Mouse (Mus musculus) gastrocnemius, adult 18-20 months (tissue): ENCODE data around the gene Mcm3. TPM values are rescaled to one million over a fixed set of nuclear protein-coding genes. Genes with fewer than 3 reads are reported as not detected.

Experiments
- DNase-seq: peaks from one replicate; pipeline ENCODE4 v3.0.0; 2021; ENCODE audit warnings: low spot score
- long read RNA-seq, 2 experiments: library from polyadenylated mRNA; stranded (forward); transcript quantifications; one replicate each; pipeline ENCODE4 v2.0.0; 2021
- total RNA-seq, 2 experiments: library from RNA; stranded (reverse); gene quantifications; 2 replicates each; pipeline ENCODE4 v1.2.3; 2021

Mcm3 gene
- total RNA-seq, result 1 to 10 TPM; 2.6 to 2.7 TPM
- long read RNA-seq, experiment 1, partial matches to known transcripts, result 1 of 2 reads
- long read RNA-seq, experiment 1, other reads (novel, unspliced or antisense), result 0 of 2 reads
- long read RNA-seq, experiment 2, partial matches to known transcripts, result 0 of 2 reads
- long read RNA-seq, experiment 2, other reads (novel, unspliced or antisense), result 0 of 2 reads

GRCm38 (mm10) chr1:20819771-20820605 lies at the start of gene Mcm3:
Gene Mcm3, minus strand, starts transcription at chr1:20820312.
- DNase-seq, result peak; percentile 96

- no peak for DNase-seq
These were observed 47.9 kb upstream of the Mcm3 start for GRCm38 (mm10) chr1:20868036-20868435.

DNA sequence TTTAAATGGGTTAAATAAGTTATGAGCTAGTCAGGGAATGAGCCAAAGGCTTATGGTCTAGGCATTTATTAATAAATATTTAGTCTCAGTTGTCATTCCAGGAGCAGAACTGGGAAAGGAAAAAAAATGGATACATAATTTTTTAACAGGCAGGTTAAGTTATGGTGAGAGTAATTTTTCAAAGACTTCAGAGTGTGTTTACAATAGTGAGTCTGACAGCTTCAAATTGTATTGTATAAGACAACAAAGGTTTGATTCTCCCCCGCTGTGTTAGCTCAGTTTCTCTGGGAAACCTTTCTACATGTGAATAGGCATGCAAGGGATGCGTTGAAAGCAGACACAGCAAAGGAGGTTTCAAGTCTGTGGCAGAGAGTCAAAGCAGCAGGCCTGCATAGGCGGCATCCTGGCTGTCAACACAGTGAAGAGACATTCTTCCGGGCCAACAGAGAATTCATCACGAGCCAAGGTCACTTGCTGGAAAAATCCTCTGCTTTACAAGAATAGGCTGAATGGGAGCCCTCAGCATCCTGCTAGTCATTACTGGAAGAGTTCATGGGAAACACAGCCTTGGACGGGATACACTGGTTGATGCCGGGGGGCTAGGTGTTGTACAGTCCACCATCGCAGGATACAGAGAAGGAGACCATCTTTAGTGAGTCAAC lies 47.3 kb upstream of the Mcm3 start:
- DNase-seq, result no peak

DNA sequence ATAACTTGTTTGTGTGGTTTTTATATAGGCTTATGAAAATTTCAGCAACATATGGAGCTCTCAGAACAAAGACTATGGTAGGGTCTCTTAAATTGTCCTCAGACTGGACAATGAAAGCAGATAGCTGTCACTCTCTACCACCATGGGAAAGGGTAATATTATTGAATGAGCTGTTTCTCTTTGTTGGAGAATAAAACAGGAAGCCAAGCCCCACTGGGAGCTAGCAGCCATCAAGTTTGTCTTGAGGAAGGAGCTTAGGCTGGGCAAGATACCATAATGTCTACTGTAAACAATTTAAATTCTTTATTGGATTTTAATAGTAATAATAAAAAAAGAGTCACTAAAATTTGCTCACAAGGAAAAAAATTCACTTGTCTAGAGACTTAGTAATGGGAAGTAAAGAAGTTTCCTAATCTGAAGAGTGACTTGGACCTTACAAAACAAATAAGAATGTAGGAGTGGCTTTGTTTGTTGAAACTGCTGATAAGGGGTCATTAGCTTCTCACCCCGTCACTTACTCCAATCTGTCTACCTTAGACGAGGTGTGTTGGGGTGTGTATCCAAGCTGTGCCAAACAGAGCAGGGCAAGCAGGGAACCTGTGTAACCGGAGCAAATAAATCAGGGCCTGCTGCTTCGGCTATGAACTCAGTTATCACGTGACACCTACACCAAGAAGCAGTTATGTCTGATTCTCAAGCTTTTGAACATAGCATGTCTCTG lies 43.5 kb upstream of the Mcm3 start:
- DNase-seq, result no peak

DNA sequence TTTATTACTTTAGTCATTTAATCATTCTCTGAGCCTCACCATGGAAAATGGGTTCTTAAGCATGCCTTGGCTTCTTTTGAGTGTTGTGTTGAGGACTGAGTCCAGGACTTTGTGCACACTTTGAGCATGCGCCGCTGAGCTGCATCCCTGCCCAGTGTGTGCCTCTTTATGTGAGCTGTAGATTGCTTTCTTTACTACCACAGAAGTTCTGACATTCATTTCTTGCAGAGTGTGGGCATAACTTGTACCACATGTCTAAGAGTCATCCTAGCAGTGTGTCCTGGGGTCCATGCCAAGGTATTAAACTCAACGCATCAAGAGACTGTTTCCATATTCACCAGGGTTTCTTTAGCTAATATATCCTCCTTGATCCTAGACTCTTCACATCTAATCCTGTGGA lies 41.8 kb upstream of the Mcm3 start:
- DNase-seq, result no peak

GRCm38 (mm10) chr1:20860775-20861174 lies 40.7 kb upstream of the Mcm3 start:
- no peak for DNase-seq

GRCm38 (mm10) chr1:20856924-20857902 lies 37.1 kb upstream of the Mcm3 start:
- DNase-seq, result no peak

- no peak for DNase-seq
These were observed 19.8 kb upstream of the Mcm3 start for GRCm38 (mm10) chr1:20839911-20840310.

DNA sequence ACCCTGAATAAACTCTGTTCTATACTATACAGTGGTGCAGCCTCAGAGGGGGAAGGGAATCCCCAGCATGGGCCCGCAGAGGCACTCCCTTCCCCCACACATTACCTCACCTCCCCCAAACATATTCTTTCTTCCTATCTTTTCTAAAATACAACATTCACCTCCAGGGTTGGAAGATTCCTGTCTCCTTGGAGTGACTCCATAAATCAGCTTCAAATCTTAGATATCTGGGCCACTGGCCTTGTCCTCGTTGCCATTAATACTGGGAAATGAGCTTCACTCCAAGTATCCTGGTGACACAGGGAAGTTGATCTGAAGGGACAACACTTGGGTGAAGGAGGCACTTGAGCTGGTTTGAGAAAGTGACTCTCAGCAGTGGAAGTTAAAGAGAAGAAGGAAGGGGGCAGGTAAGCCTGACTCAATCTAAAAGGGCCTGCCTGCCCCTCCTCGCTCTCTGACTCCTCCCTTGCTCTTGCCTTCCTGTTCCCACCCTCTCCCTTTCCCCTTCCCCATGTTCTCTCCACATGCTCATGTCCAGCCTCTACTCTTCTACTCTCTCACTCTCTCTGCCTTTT lies 16.5 kb upstream of the Mcm3 start:
- no peak for DNase-seq

GRCm38 (mm10) chr1:20833141-20833511 lies 13.0 kb upstream of the Mcm3 start:
- DNase-seq, result no peak

DNA sequence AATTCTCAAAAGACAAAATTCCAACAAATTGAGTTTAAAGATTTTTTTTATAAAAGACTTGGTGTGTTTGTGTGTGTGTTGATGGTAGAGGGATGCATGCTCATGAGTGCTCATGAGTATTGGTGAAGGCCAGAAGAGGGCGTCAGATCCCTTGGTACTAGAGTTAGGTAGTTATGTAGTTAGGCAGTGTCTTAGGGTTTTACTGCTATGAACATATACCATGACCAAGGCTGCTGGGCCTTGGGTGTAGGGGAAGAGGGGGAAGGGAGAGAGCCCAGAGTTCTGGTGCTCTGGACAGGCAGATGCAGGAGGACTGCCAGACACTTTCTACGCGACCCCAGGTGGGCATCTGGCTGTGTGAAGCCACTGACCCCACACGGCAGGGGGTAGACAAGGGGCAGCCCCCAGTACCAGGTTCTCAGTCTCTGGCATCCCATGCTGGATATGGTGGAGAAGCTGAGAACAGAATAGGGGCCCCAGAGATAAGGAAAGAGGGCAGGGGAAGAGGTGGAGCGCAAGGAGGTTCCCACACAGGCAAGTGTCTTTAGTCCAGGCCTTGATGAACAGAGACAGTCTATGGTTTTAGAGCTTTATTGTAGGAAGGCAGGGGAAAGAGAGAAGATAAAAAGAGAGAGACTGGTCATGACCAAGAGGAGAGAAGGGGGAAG lies 12.5 kb upstream of the Mcm3 start:
- DNase-seq, result no peak

DNA sequence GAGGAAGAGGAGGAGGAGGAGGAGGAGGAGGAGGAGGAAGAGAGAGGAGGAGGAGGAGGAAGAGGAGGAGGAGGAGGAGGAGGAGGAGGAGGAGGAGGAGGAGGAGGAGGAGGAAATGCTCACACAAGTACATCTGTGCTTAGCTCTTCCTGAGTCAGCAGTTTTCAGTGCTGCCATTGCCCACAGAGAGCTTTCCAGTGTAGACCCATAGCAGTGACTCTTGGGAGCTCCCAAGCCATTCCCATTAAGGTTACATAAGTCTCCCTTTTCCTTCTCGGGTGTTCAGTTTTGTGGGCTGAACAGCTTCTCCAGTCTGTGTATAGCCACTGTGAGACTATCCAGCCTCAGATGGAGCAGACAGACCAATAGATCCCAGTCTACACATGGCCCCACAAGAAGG lies 10.4 kb upstream of the Mcm3 start:
- no peak for DNase-seq

DNA sequence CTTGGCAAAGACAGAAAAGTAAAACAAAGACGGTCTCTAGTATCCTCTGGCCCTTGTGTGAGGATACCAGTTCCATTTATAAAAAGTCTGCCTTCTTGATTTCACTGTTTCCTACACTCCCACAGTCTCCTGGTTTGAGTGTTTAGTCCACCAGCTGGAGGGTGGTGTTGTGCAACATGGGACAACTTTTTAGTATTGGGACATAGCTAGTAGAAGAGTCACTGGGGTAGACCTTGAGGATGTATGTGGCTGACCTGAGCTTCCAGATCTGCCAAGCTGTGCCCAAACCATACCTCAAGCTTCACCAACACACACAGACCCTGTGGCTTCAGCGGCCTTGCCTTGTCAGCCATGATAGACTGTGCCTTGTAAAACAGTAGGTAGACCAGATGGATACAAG lies 7.9 kb upstream of the Mcm3 start:
- no peak for DNase-seq

GRCm38 (mm10) chr1:20825036-20825435 lies 4.9 kb upstream of the Mcm3 start:
- no peak for DNase-seq

DNA sequence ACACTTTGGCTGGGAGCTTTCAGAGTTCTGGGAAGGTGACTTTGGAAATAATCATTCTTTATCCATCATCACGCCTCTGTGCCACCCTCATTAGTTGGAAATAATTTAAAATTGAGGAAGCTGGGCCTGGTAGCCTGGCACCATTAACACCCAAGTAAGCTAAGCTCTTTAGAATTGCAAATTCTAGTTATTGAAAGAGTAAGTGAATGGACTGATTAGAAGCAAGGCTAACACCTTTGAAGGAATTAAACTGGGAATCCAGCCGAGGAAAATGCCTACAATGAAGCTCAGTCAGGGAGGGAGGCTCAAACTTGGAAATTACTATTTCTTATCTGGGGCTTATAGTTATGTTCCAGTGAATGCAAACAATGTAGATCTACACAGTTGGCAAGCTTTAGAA lies 3.8 kb upstream of the Mcm3 start:
- no peak for DNase-seq

DNA sequence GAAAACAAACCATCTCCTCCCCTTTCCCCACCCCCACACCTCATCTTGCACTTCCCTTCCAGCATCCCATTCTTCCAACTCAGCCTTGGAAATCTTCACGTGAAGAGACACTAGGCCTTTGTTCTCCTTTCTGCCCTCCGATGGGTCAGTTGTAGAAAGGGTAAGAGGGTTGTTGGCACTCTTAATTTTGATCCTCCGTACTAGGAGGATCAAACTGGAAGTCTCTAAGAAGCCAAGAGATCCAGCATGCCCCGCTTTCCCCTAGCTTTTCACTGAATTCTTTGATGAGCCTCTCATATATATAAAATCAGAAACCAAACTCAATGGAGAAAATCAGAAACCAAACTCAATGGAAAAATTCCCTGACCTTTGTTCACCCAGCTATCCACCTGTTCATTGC lies 3.4 kb upstream of the Mcm3 start:
- no peak for DNase-seq

DNA sequence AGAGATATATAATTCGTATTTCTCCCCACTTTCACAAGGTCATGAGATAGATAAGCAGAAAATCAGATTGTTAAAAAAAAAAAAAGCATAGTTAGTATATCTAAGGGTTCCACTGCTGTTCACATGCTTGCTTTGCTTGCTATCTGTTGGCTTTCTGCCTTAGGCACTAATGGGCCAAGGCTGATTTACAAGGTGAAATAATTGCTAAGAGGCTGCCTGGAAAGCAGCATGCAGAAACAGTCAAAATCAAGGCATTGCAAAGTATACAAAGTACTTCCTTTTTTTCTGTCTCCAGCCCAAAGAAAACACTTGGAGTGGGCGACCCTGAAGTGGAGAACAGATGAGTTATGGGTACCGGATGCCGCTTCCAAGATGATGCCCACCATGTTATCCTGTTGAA lies 847 bp upstream of the Mcm3 start:
- DNase-seq, result no peak

GRCm38 (mm10) chr1:20817596-20817995 lies 2.5 kb downstream of the Mcm3 start:
- DNase-seq, result no peak

DNA sequence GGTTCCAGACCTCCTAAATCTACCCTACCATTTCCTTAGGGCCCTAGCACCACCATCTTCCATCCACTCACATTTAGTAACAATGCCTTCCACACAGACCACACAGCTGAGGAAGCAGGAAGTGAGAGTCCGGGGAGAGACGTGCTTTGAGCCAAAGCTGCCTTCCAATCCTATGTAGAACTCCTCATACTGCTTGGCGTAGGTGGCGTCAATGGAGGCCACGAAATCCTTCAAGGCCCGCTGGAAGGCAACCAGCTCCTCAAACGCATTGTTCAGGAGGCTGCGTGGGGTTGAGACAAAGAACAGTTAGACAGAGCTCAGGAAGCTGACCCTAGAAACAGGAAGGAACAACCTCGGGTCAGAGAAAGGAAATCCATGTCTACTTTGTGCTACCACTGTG lies 2.9 kb downstream of the Mcm3 start:
- no peak for DNase-seq

DNA sequence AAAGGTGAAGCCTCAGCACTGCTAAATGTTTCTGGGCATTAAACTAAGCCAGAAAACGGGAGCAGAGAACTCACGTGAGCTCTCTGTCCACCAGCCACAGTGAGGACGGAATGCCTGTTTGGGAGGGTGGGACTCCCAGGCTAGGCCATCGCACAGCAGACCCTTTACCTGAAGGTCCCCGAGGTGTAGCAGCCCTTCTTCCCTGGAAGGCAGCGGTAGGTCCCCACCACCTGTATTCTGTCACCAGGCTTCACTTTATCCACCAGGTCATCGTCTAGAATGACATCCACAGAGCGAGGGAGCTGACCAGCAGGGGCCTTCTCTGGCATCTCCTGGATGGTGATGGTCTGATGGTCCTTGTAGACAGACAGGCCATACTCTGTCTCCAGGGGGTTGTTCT lies 5.6 kb downstream of the Mcm3 start:
- DNase-seq, result no peak
